Mouse (Mus musculus) bone marrow, adult 2 months (tissue): ENCODE measurements at regions not wholly inside any gene's neighbourhood (a gene's known extent, or its start where the extent isn't known, plus 50 kb on each side); places are given as distances from the start of the nearest gene placed in this dataset.

ENCODE experiments used
- H3K27ac ChIP-seq: fragments of 200-500 bp; 2 replicates; pipeline ENCODE4 v1.5.1; 2012; ENCODE audit warnings: low read depth, mild to moderate bottlenecking, control low read depth, inconsistent platforms, low read length; ENCODE audit not compliant: control insufficient read depth, poor library complexity, insufficient read depth
- H3K4me1 ChIP-seq: fragments of 200-500 bp; 2 replicates; pipeline ENCODE4 v1.6.1; 2011; ENCODE audit warnings: low read length; ENCODE audit not compliant: control insufficient read depth, insufficient read depth
- H3K4me3 ChIP-seq: fragments of 200-500 bp; replicated peaks from 2 replicates; pipeline ENCODE3; 2011; ENCODE audit warnings: mild to moderate bottlenecking, low read depth, low read length, control low read depth; ENCODE audit not compliant: control insufficient read depth
- CTCF ChIP-seq: fragments of 200-500 bp; IDR thresholded peaks from 2 replicates; pipeline ENCODE4 v1.5.1; 2011; ENCODE audit warnings: low read length, control low read depth; ENCODE audit not compliant: control insufficient read depth, insufficient read depth
- POLR2A ChIP-seq: fragments of 200-500 bp; IDR thresholded peaks from 2 replicates; pipeline ENCODE4 v1.6.1; 2011; ENCODE audit warnings: low read depth, mild to moderate bottlenecking, control low read depth, low read length, borderline replicate concordance; ENCODE audit not compliant: control insufficient read depth
- WGBS: fragments of 180-500 bp; shearing (Covaris S2); methylation state at CpG from one replicate; pipeline ENCODE4 v1.1.7; 2018; 5-methylcytosine and 5-hydroxymethylcytosine counted together

DNA sequence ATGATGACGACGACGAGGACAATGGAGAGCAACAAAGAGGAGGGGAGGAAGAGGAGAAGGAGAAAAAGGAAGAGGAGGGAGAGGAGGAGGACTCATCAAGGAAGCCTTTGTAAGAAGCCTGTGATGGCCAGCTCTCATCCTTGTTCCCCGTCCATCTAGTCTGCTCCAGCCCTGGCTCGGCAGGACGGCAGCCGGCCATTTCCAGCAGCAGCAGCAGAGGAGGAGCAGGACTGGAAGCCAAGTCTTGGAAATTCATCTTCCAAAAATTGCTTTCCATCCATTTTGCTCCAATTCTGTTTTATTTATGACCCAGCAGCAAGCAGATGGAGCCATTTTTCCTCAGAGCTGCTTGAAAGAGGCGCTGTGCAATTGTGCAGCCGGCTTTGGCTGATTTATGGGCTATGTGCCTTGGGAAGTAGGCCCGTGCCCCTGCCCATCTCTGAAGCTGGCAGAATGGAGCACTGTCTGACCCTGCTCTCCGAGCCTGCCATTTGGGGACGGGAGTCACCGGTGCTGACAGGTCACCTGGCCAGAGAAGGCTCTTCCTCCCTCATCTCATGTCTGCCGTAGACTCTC is 231.2 kb upstream of the N4bp1 start:
- Histone ChIP-seq H3K4me1 (no peaks in the 10 kb centered on the region), H3K27ac (no peak overlapping the region), H3K4me3 (no peak overlapping the region)
- WGBS: 74% methylated on average over 14 of the region's 14 CpGs
- TF ChIP-seq CTCF: no peak
- no peak for TF ChIP-seq POLR2A

DNA sequence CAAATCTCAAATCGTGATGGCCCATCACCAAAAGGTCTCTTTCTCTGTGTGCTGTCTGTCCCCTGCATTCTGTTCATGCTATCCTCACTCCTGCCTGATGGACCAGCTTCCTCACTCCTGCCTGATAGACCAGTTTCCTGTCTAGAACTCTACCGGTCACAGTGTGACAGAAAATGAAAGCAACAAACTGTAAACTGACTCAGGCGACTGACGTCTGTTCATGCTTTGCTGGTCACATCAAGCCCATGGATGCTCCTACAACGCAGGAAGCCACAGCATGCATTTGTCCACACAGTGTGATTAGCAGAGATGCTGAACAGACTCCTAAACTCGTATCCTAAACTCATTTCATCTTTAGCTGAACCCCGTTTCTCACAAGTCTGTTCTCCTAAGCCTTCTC is 227.3 kb upstream of the N4bp1 start:
- Histone ChIP-seq H3K4me1 (no peaks in the 10 kb centered on the region), H3K27ac (no peak overlapping the region), H3K4me3 (no peak overlapping the region)
- no peak for TF ChIP-seq POLR2A
- no peak for TF ChIP-seq CTCF
- 48% methylated on average over 7 of the region's 7 CpGs for WGBS

DNA sequence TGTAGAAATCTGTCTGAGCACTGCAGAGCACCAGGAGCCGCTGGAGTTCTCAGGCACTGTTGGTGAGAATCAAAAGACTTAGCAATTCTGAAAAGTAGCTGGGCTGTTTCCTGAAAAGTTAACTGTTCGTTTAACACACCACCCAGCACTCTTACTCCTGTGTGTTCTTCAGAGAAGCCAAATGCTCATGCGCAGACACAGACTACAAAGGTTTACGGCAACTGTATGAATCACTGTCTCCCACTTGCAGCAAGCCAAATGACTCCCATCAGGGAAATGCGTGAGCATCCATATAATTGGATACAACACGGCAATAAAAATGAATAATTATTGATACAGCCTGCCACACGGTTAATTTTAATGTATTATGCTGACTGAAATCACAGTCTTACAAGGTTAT is 220.0 kb upstream of the N4bp1 start:
- H3K27ac ChIP-seq: no peak overlapping the region
- H3K4me3 ChIP-seq: no peak overlapping the region
- H3K4me1 ChIP-seq: no peaks in the 10 kb centered on the region
- WGBS: 73% methylated on average over 7 of the region's 7 CpGs
- TF ChIP-seq POLR2A (no peak), CTCF (no peak)

DNA sequence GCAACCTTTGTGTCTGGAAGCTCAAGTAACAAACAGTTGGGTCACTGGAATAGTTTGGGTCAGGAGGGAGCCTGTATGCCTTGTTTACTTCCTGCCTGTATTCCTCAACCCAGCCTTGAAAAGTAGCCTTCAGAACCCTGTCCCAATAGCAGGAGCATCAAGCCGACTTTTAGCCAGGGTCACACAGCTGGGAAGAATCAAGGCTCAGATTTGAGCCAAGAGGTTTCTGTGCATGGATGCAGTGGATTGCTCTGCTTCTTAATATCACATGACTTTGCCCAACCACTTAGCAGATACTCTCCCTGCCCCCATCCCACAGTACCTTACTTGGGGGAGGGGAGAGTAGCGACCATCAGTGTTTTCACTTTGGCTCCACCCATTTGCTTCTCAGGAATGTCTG is 210.2 kb upstream of the N4bp1 start:
- WGBS: 60% methylated on average over 2 of the region's 2 CpGs
- H3K27ac ChIP-seq: no peak overlapping the region
- no peak for TF ChIP-seq CTCF
- TF ChIP-seq POLR2A: no peak
- no peaks in the 10 kb centered on the region for H3K4me1 ChIP-seq
- no peak overlapping the region for H3K4me3 ChIP-seq

DNA sequence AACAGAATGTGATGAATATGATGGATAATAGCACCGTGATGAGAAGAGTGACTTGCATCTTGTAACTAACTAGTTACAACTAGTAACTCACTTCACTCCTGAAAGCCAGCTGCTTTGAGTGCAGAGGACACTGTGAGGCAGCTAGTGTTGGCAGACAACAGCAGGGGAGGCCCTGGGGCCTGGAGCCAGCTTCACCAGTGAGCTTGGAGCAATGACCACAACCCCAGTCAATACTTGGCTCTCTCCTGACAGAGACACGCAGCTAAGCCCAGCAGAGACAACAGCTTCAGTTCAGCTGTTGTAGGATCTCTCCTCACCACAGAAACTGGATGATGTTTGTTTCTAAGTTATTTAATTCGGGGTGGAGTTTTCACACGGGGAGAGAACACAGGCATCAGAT is 209.6 kb upstream of the N4bp1 start:
- Histone ChIP-seq H3K27ac (no peak overlapping the region), H3K4me3 (no peak overlapping the region), H3K4me1 (no peaks in the 10 kb centered on the region)
- TF ChIP-seq CTCF (no peak), POLR2A (no peak)
- 68% methylated on average over 4 of the region's 4 CpGs for WGBS

DNA sequence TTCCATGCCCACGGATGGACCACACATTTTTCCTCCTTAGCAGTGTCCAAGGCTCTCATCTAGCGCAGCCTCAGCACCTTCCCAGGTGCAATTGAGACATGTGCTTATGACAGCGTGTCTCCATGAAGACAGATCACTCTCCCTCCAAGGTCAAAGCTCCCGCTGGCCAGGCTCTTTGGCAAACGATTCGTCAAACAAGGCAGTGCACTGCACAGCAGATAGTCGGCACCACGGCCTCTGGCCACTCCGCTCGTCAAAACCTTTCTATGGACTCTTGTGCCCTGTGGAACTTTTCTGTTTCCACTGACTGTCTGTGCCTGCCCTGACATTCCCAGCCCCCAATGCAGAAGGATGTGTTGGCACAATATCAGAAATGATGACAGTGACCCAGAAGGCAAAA is 208.7 kb upstream of the N4bp1 start:
- Histone ChIP-seq H3K4me3 (no peak overlapping the region), H3K4me1 (no peaks in the 10 kb centered on the region), H3K27ac (no peak overlapping the region)
- WGBS: 86% methylated on average over 10 of the region's 10 CpGs
- TF ChIP-seq CTCF: no peak
- no peak for TF ChIP-seq POLR2A

DNA sequence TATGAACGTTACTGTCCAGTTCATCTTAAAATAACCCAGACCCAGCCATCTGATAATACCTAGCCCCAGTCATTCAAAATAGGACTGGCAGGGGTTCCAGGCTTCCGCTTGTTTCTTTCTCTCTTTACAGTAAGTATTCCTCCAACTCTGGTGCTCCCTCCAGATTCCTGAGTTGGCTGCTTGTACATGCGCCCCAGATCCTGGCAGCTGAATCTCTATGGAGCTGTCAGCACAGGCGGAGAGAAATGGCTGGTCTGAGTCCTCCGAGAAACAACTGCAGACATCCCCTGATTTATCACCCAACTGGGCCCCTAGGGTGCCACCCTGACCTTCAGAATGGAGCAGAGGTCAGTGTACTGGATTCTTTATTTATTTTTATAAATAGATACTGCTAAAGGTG is 208.0 kb upstream of the N4bp1 start:
- TF ChIP-seq CTCF: no peak
- no peak for TF ChIP-seq POLR2A
- 75% methylated on average over 5 of the region's 5 CpGs for whole genome bisulfite sequencing
- H3K4me1 ChIP-seq: no peaks in the 10 kb centered on the region
- H3K27ac ChIP-seq: no peak overlapping the region
- no peak overlapping the region for H3K4me3 ChIP-seq

DNA sequence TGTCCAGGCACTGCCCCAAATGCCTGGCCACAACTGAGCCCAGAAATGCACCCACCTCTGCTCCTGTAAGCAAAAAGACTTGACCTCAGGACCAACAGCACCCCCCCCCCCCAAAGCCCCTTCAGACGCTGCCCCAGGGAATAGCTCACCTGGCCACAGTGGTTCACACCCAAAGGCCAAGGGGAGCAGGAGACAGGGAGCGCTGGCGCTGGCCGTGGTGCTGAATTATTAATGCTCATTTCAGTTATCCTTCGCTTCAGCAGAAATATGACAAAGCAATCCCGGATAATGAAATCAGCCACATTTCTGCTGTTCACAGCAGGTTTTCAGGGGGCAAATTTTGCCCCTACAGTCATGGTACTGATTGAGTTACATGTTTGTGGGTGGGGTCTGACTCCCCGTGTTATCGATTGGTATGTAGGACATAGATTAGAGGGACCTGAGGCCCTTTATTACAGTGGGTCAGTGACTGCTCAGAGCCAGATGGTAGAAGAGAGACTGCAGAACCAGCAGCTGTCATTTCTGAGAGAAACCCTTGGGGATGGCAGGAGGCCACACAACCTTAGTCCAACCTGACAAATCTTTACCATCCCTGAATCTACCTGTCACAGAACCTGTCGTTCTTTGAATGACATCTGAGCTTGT is 202.5 kb upstream of the N4bp1 start:
- no peak overlapping the region for H3K27ac ChIP-seq
- 41% methylated on average over 9 of the region's 9 CpGs for WGBS
- no peaks in the 10 kb centered on the region for H3K4me1 ChIP-seq
- H3K4me3 ChIP-seq: no peak overlapping the region
- TF ChIP-seq POLR2A (no peak), CTCF (no peak)

DNA sequence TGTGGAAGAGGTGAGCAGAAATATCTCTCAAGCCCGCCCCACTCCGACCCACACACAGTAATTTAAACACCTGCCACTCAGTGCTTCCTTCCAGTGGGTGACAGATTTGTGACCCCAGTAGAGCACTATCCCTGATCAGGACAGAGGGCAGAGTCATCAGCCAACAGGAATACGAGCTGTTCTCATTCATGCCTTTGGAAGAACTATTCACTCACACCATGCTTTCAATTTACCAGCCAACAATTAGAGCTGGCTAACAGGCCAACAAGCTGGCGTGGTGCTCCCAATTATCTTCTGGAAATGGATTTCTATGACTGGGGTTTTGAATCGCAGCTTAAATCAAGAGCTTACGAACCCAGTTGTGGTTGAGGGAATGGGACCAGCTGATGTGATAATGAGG is 193.2 kb upstream of the N4bp1 start:
- Histone ChIP-seq H3K27ac (no peak overlapping the region), H3K4me1 (no peaks in the 10 kb centered on the region), H3K4me3 (no peak overlapping the region)
- TF ChIP-seq CTCF: no peak
- TF ChIP-seq POLR2A: no peak
- 29% methylated on average over 6 of the region's 6 CpGs for WGBS
